Mouse (Mus musculus) Patski (cell line): Measurements from ENCODE around the gene Mrgpre. TPM values are rescaled to one million over a fixed set of nuclear protein-coding genes. Genes with fewer than 3 reads are reported as not detected.

Experiments used
- ATAC-seq: fragments of 100-300 bp; one replicate; pipeline ENCODE4 v1.8.0; 2021
- CTCF ChIA-PET: fragments of 350-600 bp; sonication (Branson Sonifier 250); formaldehyde crosslinking; loops from one replicate; lab custom pipeline; 2022; ENCODE audit warnings: inconsistent platforms; lab: Charles Lee
- POLR2A ChIA-PET: fragments of 350-600 bp; sonication (Branson Sonifier 250); formaldehyde crosslinking; loops from one replicate; lab custom pipeline; 2022; ENCODE audit warnings: antibody characterized with exemption, inconsistent platforms; lab: Charles Lee
- DNase-seq: peaks from one replicate; pipeline ENCODE4 v3.0.0-alpha.2; 2011; ENCODE audit warnings: low read depth, low spot score
- H3K27me3 ChIP-seq: fragments of 371-371 bp; one replicate; pipeline ENCODE4 v1.5.1; 2021
- CTCF ChIP-seq: fragments of 100-300 bp; IDR thresholded peaks from one replicate; pipeline ENCODE4 v1.5.1; 2021
- in situ Hi-C: fragments of 300-500 bp; cut with MboI; formaldehyde crosslinking; loops from 3 replicates; pipeline ENCODE4 v1.11.1; 2018; ENCODE audit warnings: low pct_unique_long_range_greater_than_20kb, mixed read lengths
- polyA plus RNA-seq: library from polyadenylated mRNA; unstranded; gene quantifications from one replicate; pipeline ENCODE4 v1.2.3, GENCODE M21; 2021

Gene Mrgpre
- polyA plus RNA-seq, 1 experiment from 2014 or later, result 5.1 TPM

GRCm38 (mm10) chr7:143822375-143823265 lies 38.3 kb upstream of the Mrgpre start, which contains the start of the genes Nadsyn1 and Dhcr7:
Nadsyn1 (minus strand) TSS chr7:143822849.
Dhcr7 (plus strand) TSS chr7:143823145.
- DNase-seq, result peak; percentile 82
- in situ Hi-C loops, result loop anchor here (5.0 kb wide), 1 partner anchor 85 kb away; no protein-coding TSS in a partner anchor
- no peaks in the 10 kb centered on the region for H3K27me3 ChIP-seq
- peak; percentile 90 for ATAC-seq
- no peak for TF ChIP-seq CTCF
- ChIA-PET CTCF (interaction anchor here (1.3 kb wide), 1 partner anchor 13 kb away, joined by 5 read pairs; no protein-coding TSS in a partner anchor), POLR2A (interaction anchor here (0.6 to 1.5 kb wide), 5 partner anchors 20 to 191 kb away, joined by 3 read pairs; no protein-coding TSS in a partner anchor)

- no peaks in the 10 kb centered on the region for H3K27me3 ChIP-seq
- in situ Hi-C loops, result loop anchor here (5.0 kb wide), 1 partner anchor 86 kb away; no protein-coding TSS in a partner anchor
Observed at GRCm38 (mm10) chr7:143821241-143821640, 36.9 kb upstream of the Mrgpre start.

GRCm38 (mm10) chr7:143819201-143819600 lies 34.9 kb upstream of the Mrgpre start:
- no peak for ATAC-seq
- CTCF ChIA-PET, result interaction anchor here (1.1 kb wide), 1 partner anchor 71 kb away, joined by 3 read pairs; no protein-coding TSS in a partner anchor
- H3K27me3 ChIP-seq, result no peaks in the 10 kb centered on the region

More at GRCm38 (mm10) chr7:143821241-143821640, 36.9 kb upstream of the Mrgpre start:
- ChIA-PET POLR2A (interaction anchor here (1.5 kb wide), 1 partner anchor 35 kb away, joined by 3 read pairs; no protein-coding TSS in a partner anchor), CTCF (interaction anchor here (1.1 to 1.9 kb wide), 4 partner anchors 11 to 36 kb away, joined by 4 to 12 read pairs (median 4); partner anchors contain the start of gene Mrgpre)
- ATAC-seq, result no peak
- no peak for TF ChIP-seq CTCF
- DNase-seq, result no peak

GRCm38 (mm10) chr7:143808909-143809308 lies 24.6 kb upstream of the Mrgpre start:
- DNase-seq (no peak), ATAC-seq (no peak)
- POLR2A ChIA-PET, result no interaction called here
- CTCF ChIA-PET, result interaction anchor here (1.8 kb wide), 2 partner anchors 12 to 13 kb away, joined by 4 to 5 read pairs; no protein-coding TSS in a partner anchor
- no peak for TF ChIP-seq CTCF
- in situ Hi-C loops, result no loop called here
- no peaks in the 10 kb centered on the region for H3K27me3 ChIP-seq

More at GRCm38 (mm10) chr7:143819201-143819600, 34.9 kb upstream of the Mrgpre start:
- no peak for TF ChIP-seq CTCF
- DNase-seq, result no peak
- in situ Hi-C loops, result no loop called here
- POLR2A ChIA-PET, result no interaction called here

- DNase-seq (no peak), ATAC-seq (no peak)
- no peak for TF ChIP-seq CTCF
- ChIA-PET POLR2A (no interaction called here), CTCF (interaction anchor here (0.9 kb wide), 1 partner anchor 21 kb away, joined by 3 read pairs; the partner anchor contains the start of gene Mrgpre)
- in situ Hi-C loops, result no loop called here
- H3K27me3 ChIP-seq, result no peaks in the 10 kb centered on the region
Observed at GRCm38 (mm10) chr7:143805199-143805624, 20.9 kb upstream of the Mrgpre start.

GRCm38 (mm10) chr7:143801195-143802065 lies 17.1 kb upstream of the Mrgpre start:
- POLR2A ChIA-PET, result interaction anchor here (0.7 to 0.9 kb wide), 2 partner anchors 17 to 170 kb away, joined by 3 to 4 read pairs; no protein-coding TSS in a partner anchor
- in situ Hi-C loops, result no loop called here
- ATAC-seq (peak; percentile 26), DNase-seq (no peak)
- H3K27me3 ChIP-seq, result no peaks in the 10 kb centered on the region
- TF ChIP-seq CTCF, result no peak
- CTCF ChIA-PET, result interaction anchor here (0.9 to 3.1 kb wide), 4 partner anchors 12 to 28 kb away, joined by 3 to 15 read pairs (median 3); partner anchors contain the start of gene Mrgpre

- ATAC-seq, result no peak
- CTCF ChIA-PET, result interaction anchor here (1.1 to 3.1 kb wide), 3 partner anchors 12 to 29 kb away, joined by 3 to 15 read pairs (median 3); partner anchors contain the start of gene Mrgpre
- in situ Hi-C loops, result no loop called here
Observed at GRCm38 (mm10) chr7:143800770-143801169, 16.5 kb upstream of the Mrgpre start.

GRCm38 (mm10) chr7:143798783-143799182 lies 14.5 kb upstream of the Mrgpre start:
- no peak for DNase-seq
- peak; percentile 76 for ATAC-seq
- POLR2A ChIA-PET, result interaction anchor here (0.6 to 1.6 kb wide), 4 partner anchors 9 to 42 kb away, joined by 3 to 5 read pairs (median 3); partner anchors contain the start of genes Mrgpre and Osbpl5
- CTCF ChIA-PET, result interaction anchor here (0.8 to 2.2 kb wide), 4 partner anchors 9 to 109 kb away, joined by 4 to 10 read pairs (median 4); partner anchors contain the start of gene Mrgpre
- H3K27me3 ChIP-seq, result no peaks in the 10 kb centered on the region
- TF ChIP-seq CTCF, result no peak
- in situ Hi-C loops, result no loop called here

More at GRCm38 (mm10) chr7:143800770-143801169, 16.5 kb upstream of the Mrgpre start:
- POLR2A ChIA-PET, result no interaction called here
- TF ChIP-seq CTCF, result no peak
- H3K27me3 ChIP-seq, result no peaks in the 10 kb centered on the region
- no peak for DNase-seq

GRCm38 (mm10) chr7:143793121-143793520 lies 8.8 kb upstream of the Mrgpre start:
- no peak for TF ChIP-seq CTCF
- no peak for ATAC-seq
- POLR2A ChIA-PET, result no interaction called here
- CTCF ChIA-PET, result no interaction called here
- in situ Hi-C loops, result no loop called here
- DNase-seq, result no peak
- H3K27me3 ChIP-seq, result no peaks in the 10 kb centered on the region
